In genomic region chr12:15850441-15850895, GRCm38 (mm10) we compare ENCODE assay signal across 8 mouse cellular contexts. TPM values are rescaled to one million over a fixed set of nuclear protein-coding genes. Genes with fewer than 3 reads are reported as not detected.
DNase-seq lines count a peak whose midpoint lies in the region; ATAC-seq lines count a peak whose summit lies in the region.

No protein-coding gene starts in this region.

- no peaks in the 10 kb centered on the region for H3K36me3 ChIP-seq in kidney, embryonic 14.5 days (ENCODE audit: control insufficient read depth, insufficient read depth, low read length)
- H3K36me3 ChIP-seq in intestine, embryonic 16.5 days (ENCODE audit: control insufficient read depth, insufficient read depth, low read length): no peaks in the 10 kb centered on the region
- H3K36me3 ChIP-seq in forebrain, embryonic 11.5 days (ENCODE audit: control insufficient read depth, insufficient read depth, low read length): no peaks in the 10 kb centered on the region
- H3K36me3 ChIP-seq in hindbrain, embryonic 14.5 days (replicated peaks; ENCODE audit: control insufficient read depth, insufficient read depth): no peaks in the 10 kb centered on the region

- H3K4me1 ChIP-seq in kidney, embryonic 14.5 days (ENCODE audit: control insufficient read depth, insufficient read depth, low read length): 0 out of 2 replicates have a peak, but pooled peaks cover 5% of the 10 kb centered on the region
- peaks cover 8% of the 10 kb centered on the region; the same call in 1 of the 2 replicates for H3K4me1 ChIP-seq in intestine, embryonic 16.5 days (ENCODE audit: control insufficient read depth, insufficient read depth, low read length)
- H3K4me1 ChIP-seq in forebrain, embryonic 11.5 days (replicated peaks; ENCODE audit: control insufficient read depth, insufficient read depth, low read length): 0 out of 2 replicates have a peak, but pooled peaks cover 2% of the 10 kb centered on the region
- no peaks in the 10 kb centered on the region for H3K4me1 ChIP-seq in hindbrain, embryonic 14.5 days (replicated peaks; ENCODE audit: control insufficient read depth, insufficient read depth, low read length)

- no peak overlapping the region for H3K9ac ChIP-seq in kidney, embryonic 14.5 days (ENCODE audit: low read depth, low read length)
- H3K9ac ChIP-seq in intestine, embryonic 16.5 days (ENCODE audit: low read depth, low read length): no peak overlapping the region
- no peak overlapping the region for H3K9ac ChIP-seq in forebrain, embryonic 11.5 days (ENCODE audit: low read length)
- H3K9ac ChIP-seq in hindbrain, embryonic 14.5 days: no peak overlapping the region

- ATAC-seq in kidney, embryonic 14.5 days (ENCODE audit: low FRiP score, low TSS enrichment): no peak
- ATAC-seq in intestine, embryonic 16.5 days: peak; percentile 44; the same call in 1 of the 2 replicates
- ATAC-seq in forebrain, embryonic 11.5 days (replicated peaks; ENCODE audit: low FRiP score): no peak
- no peak; the same call in 1 of the 2 replicates for ATAC-seq in hindbrain, embryonic 14.5 days (ENCODE audit: low FRiP score)
- ATAC-seq in activated CD4-positive, CD25-positive, alpha-beta regulatory T cell, adult 4 months: no peak

- H3K4me2 ChIP-seq in kidney, embryonic 14.5 days (replicated peaks; ENCODE audit: low read depth, low read length): no peak overlapping the region
- H3K4me2 ChIP-seq in intestine, embryonic 16.5 days (ENCODE audit: low read depth, low read length): no peak overlapping the region
- H3K4me2 ChIP-seq in forebrain, embryonic 11.5 days (ENCODE audit: low read depth, low read length, severe bottlenecking): no peak overlapping the region
- H3K4me2 ChIP-seq in hindbrain, embryonic 14.5 days (replicated peaks): no peak overlapping the region

- no peak overlapping the region; the same call in 1 of the 2 replicates for H3K27ac ChIP-seq in kidney, embryonic 14.5 days (ENCODE audit: low read depth, low read length)
- H3K27ac ChIP-seq in intestine, embryonic 16.5 days (ENCODE audit: low read length): no peak overlapping the region
- H3K27ac ChIP-seq in forebrain, embryonic 11.5 days (ENCODE audit: low read depth, low read length): no peak overlapping the region
- no peak overlapping the region for H3K27ac ChIP-seq in hindbrain, embryonic 14.5 days

- no peaks in the 10 kb centered on the region for H3K9me3 ChIP-seq in kidney, embryonic 14.5 days (ENCODE audit: control insufficient read depth, low read length)
- H3K9me3 ChIP-seq in intestine, embryonic 16.5 days (ENCODE audit: control insufficient read depth, low read length): no peaks in the 10 kb centered on the region
- no peaks in the 10 kb centered on the region for H3K9me3 ChIP-seq in forebrain, embryonic 11.5 days (ENCODE audit: control insufficient read depth, low read length)
- H3K9me3 ChIP-seq in hindbrain, embryonic 14.5 days (ENCODE audit: control insufficient read depth, low read length): no peaks in the 10 kb centered on the region

- no peaks in the 10 kb centered on the region for H3K27me3 ChIP-seq in kidney, embryonic 14.5 days (ENCODE audit: control insufficient read depth, insufficient read depth, low read length)
- H3K27me3 ChIP-seq in intestine, embryonic 16.5 days (replicated peaks; ENCODE audit: control insufficient read depth, insufficient read depth, low read length): no peaks in the 10 kb centered on the region
- H3K27me3 ChIP-seq in forebrain, embryonic 11.5 days (ENCODE audit: control insufficient read depth, insufficient read depth, low read length): no peaks in the 10 kb centered on the region
- no peaks in the 10 kb centered on the region for H3K27me3 ChIP-seq in hindbrain, embryonic 14.5 days (ENCODE audit: control insufficient read depth, insufficient read depth, low read length)

- H3K4me3 ChIP-seq in kidney, embryonic 14.5 days (ENCODE audit: low read length): no peak overlapping the region
- no peak overlapping the region for H3K4me3 ChIP-seq in intestine, embryonic 16.5 days (ENCODE audit: low read length)
- H3K4me3 ChIP-seq in forebrain, embryonic 11.5 days (ENCODE audit: low read depth, low read length): no peak overlapping the region
- H3K4me3 ChIP-seq in hindbrain, embryonic 14.5 days (replicated peaks; ENCODE audit: low read length): no peak overlapping the region

- DNase-seq in kidney, adult 11 months: peak; percentile 71
- DNase-seq in cerebellum, postnatal 36 days: peak; percentile 3 to 5
- DNase-seq in lung, postnatal 36 days: peak; percentile 85
- no peak for DNase-seq in forebrain, embryonic 11.5 days (ENCODE audit: low spot score)
- DNase-seq in hindbrain, embryonic 14.5 days (ENCODE audit: low spot score): no peak

- 45% methylated on average over 8 of the region's 8 CpGs for WGBS in kidney, embryonic 14.5 days
- WGBS in intestine, embryonic 16.5 days: 44% methylated on average over 8 of the region's 8 CpGs
- 81% methylated on average over 8 of the region's 8 CpGs for WGBS in forebrain, embryonic 11.5 days
- WGBS in hindbrain, embryonic 14.5 days: 58% methylated on average over 8 of the region's 8 CpGs

RNA-seq across cellular contexts. Expression of gene Trib2, which starts 33.7 kb away (rescaled TPM):
- polyA plus RNA-seq in kidney, embryonic 14.5 days (2014; fragmentation: Nextera tagmentation; extraction: Ambion mirVana): 28.7 and 58.7 TPM in 2 replicates
- polyA plus RNA-seq in intestine, embryonic 16.5 days (2015; fragmentation: Nextera tagmentation; extraction: Ambion mirVana): 17.7 and 18.3 TPM in 2 replicates
- polyA plus RNA-seq in forebrain, embryonic 11.5 days (2014; fragmentation: Nextera tagmentation; extraction: Ambion mirVana): 57.4 and 59.5 TPM in 2 replicates
- polyA plus RNA-seq in hindbrain, embryonic 14.5 days (2014; fragmentation: Nextera tagmentation; extraction: Ambion mirVana): 150 and 174 TPM in 2 replicates
- 100 to 1,000 TPM in 1 of 2 experiments, 10 to 100 TPM in 1; 90.9 to 103 TPM for polyA plus RNA-seq in activated CD4-positive, CD25-positive, alpha-beta regulatory T cell, adult 4 months (2017; shearing (Covaris generic))

Comparison
In these comparisons a context has a peak if more than half of its experiments do, and no peak if none do; other contexts are left out.
1. DNase-seq: peak in kidney, adult 11 months (single experiment), cerebellum, postnatal 36 days (2 of 2) and lung, postnatal 36 days (single experiment); none in forebrain, embryonic 11.5 days (single experiment) and hindbrain, embryonic 14.5 days (single experiment).